Mouse (Mus musculus) kidney, postnatal 10 days (tissue): ENCODE measurements at regions not wholly inside any gene's neighbourhood (a gene's known extent, or its start where the extent isn't known, plus 50 kb on each side); places are given as distances from the start of the nearest gene placed in this dataset.

ENCODE experiments used
- DNase-seq: peaks from one replicate; pipeline ENCODE4 v3.0.0; 2021; ENCODE audit warnings: mixed read lengths

DNA sequence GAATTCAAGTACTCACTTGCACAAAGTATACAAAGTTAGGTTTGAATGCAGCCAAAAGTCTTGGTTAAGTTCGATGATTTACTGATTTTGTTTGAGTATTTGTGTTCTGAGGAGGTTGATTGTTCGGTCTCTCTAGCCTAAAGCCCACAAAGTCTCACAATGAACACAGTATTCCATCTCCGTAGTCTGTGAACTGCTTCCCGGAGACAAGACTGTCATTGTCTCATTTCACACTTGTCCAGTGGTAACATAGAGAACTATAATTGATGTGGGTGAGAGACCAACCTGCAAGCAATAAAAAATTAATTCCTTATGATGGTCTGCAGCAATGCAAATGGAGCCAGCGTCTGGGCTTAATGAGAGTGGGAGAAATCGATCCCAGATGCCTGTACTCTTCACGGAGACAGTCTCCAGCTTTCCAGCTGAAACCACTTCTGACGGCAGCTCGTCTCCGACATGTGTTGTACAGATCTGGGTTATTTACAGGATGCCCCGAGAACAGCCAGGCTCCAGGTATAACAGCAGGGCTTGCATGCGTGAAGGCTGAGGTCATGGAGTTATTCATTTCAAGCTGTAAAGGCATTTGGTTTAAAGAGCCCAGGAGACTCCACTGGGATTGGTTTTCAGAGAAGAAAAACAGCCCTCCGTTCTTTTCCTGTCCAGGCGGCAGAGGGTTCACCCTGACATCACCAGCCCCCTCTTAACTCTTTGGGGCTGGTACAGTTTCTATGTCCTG is 75.2 kb downstream of the Asb13 start:
- no peak for DNase-seq
